Mouse (Mus musculus): ENCODE measurements around the gene Rtkn. TPM values are rescaled to one million over a fixed set of nuclear protein-coding genes. Genes with fewer than 3 reads are reported as not detected.

The Rtkn gene
- total and polyA plus RNA-seq, 3 experiments, result 5.4 to 8.3 TPM; not detected in 1

GRCm38 (mm10) chr6:83145805-83146204, 10.5 kb downstream of the Rtkn start:
- no peak for TF ChIP-seq SMC3 (IDR thresholded peaks at IDR 0.05; ENCODE audit: low read depth, low read length)
- TF ChIP-seq USF2 (IDR thresholded peaks at IDR 0.05; ENCODE audit: borderline replicate concordance in 1 of 2, insufficient read depth in 1 of 2, low read depth in 1 of 2, low read length in 2 of 2), result no peak
- TF ChIP-seq SIN3A (IDR thresholded peaks at IDR 0.05; ENCODE audit: low read length), result no peak
- TF ChIP-seq ZMIZ1 (IDR thresholded peaks at IDR 0.05; ENCODE audit: low read depth, low read length), result no peak
- TF ChIP-seq ELF1 (IDR thresholded peaks at IDR 0.05; ENCODE audit: low read depth, low read length), result no peak
- TF ChIP-seq POLR2AphosphoS2 (IDR thresholded peaks at IDR 0.05; ENCODE audit: low read length), result no peak
- no peaks in the 10 kb centered on the region for H3K79me2 ChIP-seq (ENCODE audit: control insufficient read depth, insufficient read depth, low read length, poor library complexity)
- H3K4me1 ChIP-seq (ENCODE audit: control insufficient read depth in 1 of 2, insufficient read depth in 2 of 2, low read length in 2 of 2), result no peaks in the 10 kb centered on the region
- no peaks in the 10 kb centered on the region for H3K36me3 ChIP-seq (ENCODE audit: control insufficient read depth in 1 of 2, insufficient read depth in 2 of 2, low read length in 2 of 2)
- no peak overlapping the region for H3K27ac ChIP-seq (ENCODE audit: control insufficient read depth, low read depth, low read length)
- H3K9ac ChIP-seq (ENCODE audit: control insufficient read depth, low read depth, low read length, poor library complexity, severe bottlenecking), result no peak overlapping the region
- H3K4me3 ChIP-seq (ENCODE audit: control insufficient read depth in 1 of 2, insufficient read depth in 1 of 2, low read depth in 2 of 2, low read length in 2 of 2), result no peak overlapping the region
- no peaks in the 10 kb centered on the region for H3K9me3 ChIP-seq (replicated peaks; ENCODE audit: insufficient read depth, low read length)
- DNase-seq (ENCODE audit: low read depth, low spot score), result no peak
- H3K27me3 ChIP-seq (ENCODE audit: control insufficient read depth in 1 of 2, insufficient read depth in 2 of 2, low read length in 2 of 2), result no peaks in the 10 kb centered on the region

- Histone ChIP-seq H3K4me3 (ENCODE audit: control insufficient read depth in 1 of 2, insufficient read depth in 1 of 2, low read depth in 2 of 2, low read length in 2 of 2) (no peak overlapping the region), H3K36me3 (ENCODE audit: control insufficient read depth in 1 of 2, insufficient read depth in 2 of 2, low read length in 2 of 2) (no peaks in the 10 kb centered on the region), H3K4me1 (ENCODE audit: control insufficient read depth in 1 of 2, insufficient read depth in 2 of 2, low read length in 2 of 2) (no peaks in the 10 kb centered on the region), H3K27ac (ENCODE audit: control insufficient read depth, low read depth, low read length) (no peak overlapping the region), H3K79me2 (ENCODE audit: control insufficient read depth, insufficient read depth, low read length, poor library complexity) (no peaks in the 10 kb centered on the region), H3K9me3 (replicated peaks; ENCODE audit: insufficient read depth, low read length) (no peaks in the 10 kb centered on the region), H3K27me3 (ENCODE audit: control insufficient read depth in 1 of 2, insufficient read depth in 2 of 2, low read length in 2 of 2) (no peaks in the 10 kb centered on the region), H3K9ac (ENCODE audit: control insufficient read depth, low read depth, low read length, poor library complexity, severe bottlenecking) (no peak overlapping the region)
- TF ChIP-seq CTCF (IDR thresholded peaks at IDR 0.05 in 2 of 3, conservative IDR thresholded peaks at IDR 0.05 in 1 of 3; ENCODE audit: control insufficient read depth in 1 of 3, insufficient read depth in 1 of 3, low read depth in 2 of 3, low read length in 3 of 3, poor library complexity in 1 of 3, severe bottlenecking in 1 of 3) (no peak), ZKSCAN1 (IDR thresholded peaks at IDR 0.05; ENCODE audit: low read depth, low read length) (no peak), ELF1 (IDR thresholded peaks at IDR 0.05; ENCODE audit: low read depth, low read length) (no peak), MAZ (IDR thresholded peaks at IDR 0.05; ENCODE audit: low read depth, low read length) (no peak), ZNF384 (IDR thresholded peaks at IDR 0.05; ENCODE audit: low read depth, low read length) (no peak), E2F4 (IDR thresholded peaks at IDR 0.05; ENCODE audit: borderline replicate concordance, low read depth, low read length) (no peak), MEF2A (IDR thresholded peaks at IDR 0.05; ENCODE audit: extremely low read depth, insufficient replicate concordance, low read depth, low read length, poor library complexity, severe bottlenecking) (no peak), USF2 (IDR thresholded peaks at IDR 0.05; ENCODE audit: borderline replicate concordance in 1 of 2, insufficient read depth in 1 of 2, low read depth in 1 of 2, low read length in 2 of 2) (no peak), JUND (IDR thresholded peaks at IDR 0.05; ENCODE audit: low read depth, low read length) (no peak), KAT2A (conservative IDR thresholded peaks at IDR 0.05; ENCODE audit: low read depth, low read length) (no peak), CHD2 (IDR thresholded peaks at IDR 0.05; ENCODE audit: low read length) (no peak), USF1 (IDR thresholded peaks at IDR 0.05; ENCODE audit: low read depth, low read length) (no peak), MYB (IDR thresholded peaks at IDR 0.05; ENCODE audit: low read depth, low read length) (no peak), BHLHE40 (IDR thresholded peaks at IDR 0.05; ENCODE audit: borderline replicate concordance, low read depth, low read length) (no peak), ZMIZ1 (IDR thresholded peaks at IDR 0.05; ENCODE audit: low read depth, low read length) (no peak), HCFC1 (IDR thresholded peaks at IDR 0.05; ENCODE audit: low read depth, low read length) (no peak), ZC3H11A (IDR thresholded peaks at IDR 0.05; ENCODE audit: low read depth, low read length) (no peak), NELFE (IDR thresholded peaks at IDR 0.05; ENCODE audit: low read depth, low read length) (no peak)
- no peak for DNase-seq (ENCODE audit: low read depth, low spot score)
Measured at GRCm38 (mm10) chr6:83147280-83147679, 12.0 kb downstream of the Rtkn start.

All from MEL (cell line).